ENCODE assay signal across 9 mouse cellular contexts in genomic region chr12:25099313-25099562, GRCm38 (mm10). TPM values are rescaled to one million over a fixed set of nuclear protein-coding genes. Genes with fewer than 3 reads are reported as not detected.
DNase-seq lines count a peak whose midpoint lies in the region; ATAC-seq and TF ChIP-seq lines count a peak whose summit lies in the region.
"Had no signal": no experiment of that assay in that cellular context is flagged by ENCODE, and none has a peak within 500 bp of the region (broad histone marks: within the 10 kb centered on the region; RNA-seq: fewer than 3 reads in every experiment).

No protein-coding gene starts in this region.

- no peak for ATAC-seq in forebrain, embryonic 14.5 days
- no peak for ATAC-seq in hindbrain, embryonic 16.5 days
- ATAC-seq in midbrain, postnatal 0 days (ENCODE audit: low FRiP score) = peak; percentile 38; the same call in 1 of the 2 replicates

- no peaks in the 10 kb centered on the region for H3K27me3 ChIP-seq in forebrain, embryonic 14.5 days (replicated peaks; ENCODE audit: control insufficient read depth, insufficient read depth, low read length)
- H3K27me3 ChIP-seq in hindbrain, embryonic 16.5 days (replicated peaks; ENCODE audit: control insufficient read depth, insufficient read depth, low read length) = no peaks in the 10 kb centered on the region
- H3K27me3 ChIP-seq in liver, adult 2 months (ENCODE audit: control insufficient read depth, insufficient read depth, low read length) = no peaks in the 10 kb centered on the region
- no peaks in the 10 kb centered on the region for H3K27me3 ChIP-seq in midbrain, postnatal 0 days (ENCODE audit: insufficient read depth, low read length)
- H3K27me3 ChIP-seq: Patski had no signal

- TF ChIP-seq POLR2A in liver, adult 2 months (IDR thresholded peaks at IDR 0.05; ENCODE audit: extremely low read depth, insufficient read depth, low read length) = no peak

- peak overlapping the region; percentile 87 for H3K27ac ChIP-seq in gastrocnemius, adult 2 months
- H3K27ac ChIP-seq in forebrain, embryonic 14.5 days (ENCODE audit: low read depth, low read length) = peak overlapping the region; percentile 89
- H3K27ac ChIP-seq in hindbrain, embryonic 16.5 days (ENCODE audit: low read depth, low read length) = peak overlapping the region; percentile 89
- H3K27ac ChIP-seq in liver, adult 2 months (replicated peaks; ENCODE audit: insufficient read depth, low read depth, low read length) = peak overlapping the region; percentile 95
- peak overlapping the region; percentile 79 for H3K27ac ChIP-seq in midbrain, postnatal 0 days (ENCODE audit: low read depth, low read length)

- intact Hi-C loops in gastrocnemius, adult 2 months (cut with DNase I) = loop anchor here (10.0 kb wide), 3 partner anchors 74 to 1216 kb away; no protein-coding TSS in a partner anchor

- 0% methylated on average over 9 of the region's 9 CpGs for WGBS in forebrain, embryonic 14.5 days
- WGBS in hindbrain, embryonic 16.5 days = 0% methylated on average over 9 of the region's 9 CpGs
- 5% methylated on average over 9 of the region's 9 CpGs for WGBS in liver, adult 2 months
- WGBS in midbrain, postnatal 0 days = 1% methylated on average over 9 of the region's 9 CpGs

- peaks cover 32% of the 10 kb centered on the region for H3K4me1 ChIP-seq in forebrain, embryonic 14.5 days (ENCODE audit: control insufficient read depth, insufficient read depth, low read length)
- peaks cover 36% of the 10 kb centered on the region for H3K4me1 ChIP-seq in hindbrain, embryonic 16.5 days (ENCODE audit: control insufficient read depth, insufficient read depth, low read depth, low read length)
- peaks cover 6% of the 10 kb centered on the region for H3K4me1 ChIP-seq in liver, adult 2 months (ENCODE audit: control insufficient read depth, insufficient read depth, low read length)
- peaks cover 8% of the 10 kb centered on the region; the same call in 1 of the 2 replicates for H3K4me1 ChIP-seq in midbrain, postnatal 0 days (ENCODE audit: insufficient read depth, low read length)

- no peaks in the 10 kb centered on the region for H3K9me3 ChIP-seq in forebrain, embryonic 14.5 days (replicated peaks; ENCODE audit: control insufficient read depth, low read length)
- no peaks in the 10 kb centered on the region for H3K9me3 ChIP-seq in hindbrain, embryonic 16.5 days (ENCODE audit: control insufficient read depth, low read length)
- no peaks in the 10 kb centered on the region for H3K9me3 ChIP-seq in midbrain, postnatal 0 days (ENCODE audit: low read length)

- no peaks in the 10 kb centered on the region for H3K36me3 ChIP-seq in forebrain, embryonic 14.5 days (ENCODE audit: control insufficient read depth, insufficient read depth, low read length)
- H3K36me3 ChIP-seq in hindbrain, embryonic 16.5 days (ENCODE audit: control insufficient read depth, insufficient read depth, low read length) = no peaks in the 10 kb centered on the region
- H3K36me3 ChIP-seq in liver, adult 2 months (ENCODE audit: control insufficient read depth, insufficient read depth, low read length) = peaks cover under 1% of the 10 kb centered on the region; the same call in 1 of the 2 replicates
- no peaks in the 10 kb centered on the region for H3K36me3 ChIP-seq in midbrain, postnatal 0 days (ENCODE audit: insufficient read depth, low read length)

- peak overlapping the region; percentile 76 for H3K9ac ChIP-seq in forebrain, embryonic 14.5 days (ENCODE audit: low read length)
- peak overlapping the region; percentile 76 for H3K9ac ChIP-seq in hindbrain, embryonic 16.5 days (ENCODE audit: low read depth, low read length)
- peak overlapping the region; percentile 95 for H3K9ac ChIP-seq in liver, adult 2 months (ENCODE audit: low read depth, low read length)
- peak overlapping the region; percentile 64 for H3K9ac ChIP-seq in midbrain, postnatal 0 days (replicated peaks; ENCODE audit: low read length, poor library complexity, severe bottlenecking)

- H3K4me3 ChIP-seq in gastrocnemius, adult 2 months = peak overlapping the region; percentile 93
- peak overlapping the region; percentile 52 for H3K4me3 ChIP-seq in forebrain, embryonic 14.5 days (ENCODE audit: low read depth, low read length)
- peak overlapping the region; percentile 55 for H3K4me3 ChIP-seq in hindbrain, embryonic 16.5 days (ENCODE audit: low read length)
- H3K4me3 ChIP-seq in liver, adult 2 months (ENCODE audit: insufficient read depth, low read depth, low read length) = peak overlapping the region; percentile 61
- peak overlapping the region; percentile 49 for H3K4me3 ChIP-seq in midbrain, postnatal 0 days (ENCODE audit: low read depth, low read length)

- TF ChIP-seq CTCF in gastrocnemius, adult 2 months (IDR thresholded peaks at IDR 0.05) = no peak
- TF ChIP-seq CTCF in liver, adult 2 months (IDR thresholded peaks at IDR 0.05; ENCODE audit: low read depth, low read length) = no peak
- no peak for TF ChIP-seq CTCF in midbrain, postnatal 0 days (IDR thresholded peaks at IDR 0.05)

- H3K79me2 ChIP-seq in liver, adult 2 months (ENCODE audit: control insufficient read depth, insufficient read depth, low read length) = peaks cover 7% of the 10 kb centered on the region; the same call in 1 of the 2 replicates

- DNase-seq in gastrocnemius, adult 2 months = peak; percentile 55
- no peak for DNase-seq in gastrocnemius, adult 18-20 months (ENCODE audit: low spot score)
- peak; percentile 71 for DNase-seq in ZHBTc4 (ENCODE audit: low read depth, low spot score)
- peak; percentile 72 for DNase-seq in forebrain, embryonic 14.5 days (ENCODE audit: low spot score)
- DNase-seq in liver, adult 2 months (ENCODE audit: extremely low read depth, low read depth, low spot score) = no peak
- peak; percentile 73 for DNase-seq in midbrain, postnatal 0 days (ENCODE audit: low spot score)
- no peak for DNase-seq in spleen, adult 12 weeks (ENCODE audit: low spot score)

- peak overlapping the region; percentile 97 for H3K4me2 ChIP-seq in forebrain, embryonic 14.5 days (ENCODE audit: low read length)
- peak overlapping the region; percentile 99 for H3K4me2 ChIP-seq in hindbrain, embryonic 16.5 days (ENCODE audit: low read length)
- peak overlapping the region; percentile 99 for H3K4me2 ChIP-seq in midbrain, postnatal 0 days (ENCODE audit: low read depth, low read length, poor library complexity, severe bottlenecking)

RNA-seq across cellular contexts. Expression of gene Id2, which starts 2.3 kb away (rescaled TPM):
- total RNA-seq in gastrocnemius, adult 2 months (2021) = 1 to 10 TPM; 1.6 to 2.0 TPM
- 1 to 10 TPM; 2.6 to 3.5 TPM for total RNA-seq in gastrocnemius, adult 18-20 months (2021)
- 538 and 542 TPM in 2 replicates for polyA plus RNA-seq in forebrain, embryonic 14.5 days (2014; fragmentation: Nextera tagmentation; extraction: Ambion mirVana)
- 291 and 379 TPM in 2 replicates for polyA plus RNA-seq in hindbrain, embryonic 16.5 days (2015; fragmentation: Nextera tagmentation; extraction: Ambion mirVana)
- total RNA-seq in liver, adult 2 months (2014; rRNA removed) = 81.9 and 156 TPM in 2 replicates
- polyA plus RNA-seq in liver, adult 2 months (2012; rRNA removed) = 172 and 199 TPM in 2 replicates
- 113 and 146 TPM in 2 replicates for total RNA-seq in midbrain, postnatal 0 days (2014; rRNA removed)
- polyA plus RNA-seq in midbrain, postnatal 0 days (2015; fragmentation: Nextera tagmentation; extraction: Ambion mirVana) = 200 and 208 TPM in 2 replicates

Comparison
In these comparisons a context has a peak if more than half of its experiments do, and no peak if none do; other contexts are left out.
1. DNase-seq: peak in gastrocnemius, adult 2 months (single experiment), ZHBTc4 (single experiment), forebrain, embryonic 14.5 days (single experiment) and midbrain, postnatal 0 days (single experiment); none in gastrocnemius, adult 18-20 months (single experiment), liver, adult 2 months (single experiment) and spleen, adult 12 weeks (single experiment).
2. RNA of gene Id2, which starts 2.3 kb away (total RNA-seq): 113 to 146 TPM in midbrain, postnatal 0 days and 81.9 to 156 TPM in liver, adult 2 months; 2.6 to 3.5 TPM in gastrocnemius, adult 18-20 months and 1.6 to 2.0 TPM in gastrocnemius, adult 2 months; every median in the first group is over 10 times any median in the second.
3. Peak in every context shown above with its lines, with median percentiles within 50 percentile points of each other: H3K27ac ChIP-seq, H3K4me3 ChIP-seq, H3K4me2 ChIP-seq and H3K9ac ChIP-seq.